Mouse (Mus musculus) megakaryocyte, embryonic 14.5 days (primary cell): ENCODE results near the gene Maml3.

Experiments
- FLI1 ChIP-seq: IDR thresholded peaks from 2 replicates; pipeline ENCODE4 v1.6.1; 2012; ENCODE audit warnings: low read length, inconsistent platforms, mixed read lengths
- GATA1 ChIP-seq: IDR thresholded peaks from 3 replicates; pipeline ENCODE4 v1.6.1; 2012; ENCODE audit warnings: mixed read lengths, low read length, inconsistent platforms, borderline replicate concordance

DNA sequence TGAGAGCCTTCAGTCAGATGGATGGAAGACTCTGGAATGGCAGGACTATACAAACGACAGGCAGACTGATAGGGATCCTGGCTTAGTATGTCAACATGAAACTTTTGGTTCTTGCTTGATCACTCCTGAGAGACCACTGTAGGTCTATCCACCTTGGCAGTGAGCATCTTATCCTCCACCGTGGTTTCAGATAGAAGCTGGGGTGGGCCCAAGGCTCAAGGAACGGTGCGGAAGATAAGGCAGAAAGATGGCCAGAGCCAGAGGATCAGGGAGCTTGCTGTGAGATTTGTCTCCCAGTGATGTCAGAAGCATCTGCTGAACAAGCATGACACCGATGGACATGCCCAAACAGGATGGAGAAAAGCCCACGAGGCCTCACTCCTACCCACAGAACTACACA lies 362.5 kb downstream of the Maml3 start:
- TF ChIP-seq GATA1 = no peak
- TF ChIP-seq FLI1 = no peak
